Mouse (Mus musculus) gastrocnemius, postnatal 10 days (tissue): ENCODE data around the gene Uevld. TPM values are rescaled to one million over a fixed set of nuclear protein-coding genes. Genes with fewer than 3 reads are reported as not detected.
"Not testable (repeated sequence)": the region's sequence is repeated elsewhere in the genome, so short reads cannot be mapped to it uniquely, and the experiment has no call there.

Experiments
- DNase-seq: peaks from one replicate; pipeline ENCODE4 v3.0.0; 2021; ENCODE audit warnings: mixed read lengths
- long read RNA-seq, 2 experiments: library from polyadenylated mRNA; stranded (forward); transcript quantifications; one replicate each; pipeline ENCODE4 v2.0.0; 2021
- total RNA-seq, 2 experiments: library from RNA; stranded (reverse); gene quantifications; 2 replicates each; pipeline ENCODE4 v1.2.3; 2021

Uevld gene
- 10 to 100 TPM; 11.5 to 14.9 TPM for total RNA-seq
- long read RNA-seq, experiment 1, full-length matches to known transcripts: 5 of 10 reads
- long read RNA-seq, experiment 1, partial matches to known transcripts: 2 of 10 reads
- long read RNA-seq, experiment 1, other reads (novel, unspliced or antisense): 3 of 10 reads
- long read RNA-seq, experiment 2, full-length matches to known transcripts: 6 of 7 reads
- long read RNA-seq, experiment 2, partial matches to known transcripts: 0 of 7 reads
- long read RNA-seq, experiment 2, other reads (novel, unspliced or antisense): 1 of 7 reads

DNA sequence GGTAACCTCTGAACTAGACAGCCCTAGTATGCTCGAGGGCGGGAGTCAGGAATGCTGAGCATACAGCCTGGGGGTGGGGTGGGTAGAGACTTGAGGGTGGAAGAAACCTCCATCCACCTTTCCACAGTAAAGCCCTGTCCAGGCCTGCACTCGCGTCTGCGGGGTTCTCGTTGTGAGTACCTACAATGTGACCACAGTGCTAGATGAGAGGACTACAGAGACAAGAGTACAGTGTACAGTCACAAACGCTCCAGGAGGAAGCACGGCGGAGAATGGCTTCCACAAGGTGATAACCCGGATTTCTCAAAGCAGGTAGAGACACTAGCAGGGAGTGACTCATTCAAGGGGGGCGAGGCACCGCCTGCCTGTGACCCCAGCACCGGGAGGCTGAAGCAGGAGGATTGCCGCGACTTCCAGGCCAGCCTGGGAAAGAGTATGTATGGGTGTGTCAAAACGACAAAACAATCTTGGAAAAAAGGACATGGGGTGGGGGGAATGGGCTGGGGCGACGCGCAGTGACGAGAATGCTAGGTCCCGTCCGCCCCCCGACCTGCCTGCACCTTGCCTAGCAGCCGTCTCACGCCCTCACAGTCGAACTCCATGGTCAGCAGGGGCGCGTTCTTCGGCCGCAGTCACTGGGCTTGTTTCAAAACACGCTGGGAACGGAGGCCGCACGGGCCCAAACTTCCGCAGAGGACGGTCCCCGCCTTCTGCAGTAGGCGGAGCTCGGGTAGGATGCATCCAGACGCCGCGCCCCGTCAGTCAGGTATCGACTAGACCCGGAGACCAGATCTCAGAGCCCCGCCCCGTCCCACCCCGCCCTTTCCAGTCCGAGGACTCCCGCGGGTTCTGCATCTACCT is at the start of gene Uevld:
Uevld (minus strand) TSS at position 697 of the 861 bp plus-strand sequence.
- peak; percentile 93 for DNase-seq

DNA sequence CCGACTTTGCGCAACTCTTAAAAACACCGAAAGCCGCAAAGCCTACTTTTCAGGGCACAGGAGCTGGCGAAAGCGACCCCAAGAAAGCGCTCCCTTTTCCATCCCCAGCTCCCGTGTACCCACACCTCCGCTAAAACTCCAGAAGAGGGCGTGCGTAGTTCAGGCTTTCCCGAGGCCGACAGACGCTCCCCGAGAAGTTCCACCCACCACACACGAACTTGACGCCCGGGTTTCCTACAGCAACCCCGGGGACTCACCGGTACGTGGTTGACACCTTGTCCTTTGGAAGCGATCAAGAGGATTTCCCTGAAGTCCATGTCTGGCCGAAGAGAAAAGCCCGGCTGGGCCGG is 49.5 kb upstream of the Uevld start:
- DNase-seq: no peak

DNA sequence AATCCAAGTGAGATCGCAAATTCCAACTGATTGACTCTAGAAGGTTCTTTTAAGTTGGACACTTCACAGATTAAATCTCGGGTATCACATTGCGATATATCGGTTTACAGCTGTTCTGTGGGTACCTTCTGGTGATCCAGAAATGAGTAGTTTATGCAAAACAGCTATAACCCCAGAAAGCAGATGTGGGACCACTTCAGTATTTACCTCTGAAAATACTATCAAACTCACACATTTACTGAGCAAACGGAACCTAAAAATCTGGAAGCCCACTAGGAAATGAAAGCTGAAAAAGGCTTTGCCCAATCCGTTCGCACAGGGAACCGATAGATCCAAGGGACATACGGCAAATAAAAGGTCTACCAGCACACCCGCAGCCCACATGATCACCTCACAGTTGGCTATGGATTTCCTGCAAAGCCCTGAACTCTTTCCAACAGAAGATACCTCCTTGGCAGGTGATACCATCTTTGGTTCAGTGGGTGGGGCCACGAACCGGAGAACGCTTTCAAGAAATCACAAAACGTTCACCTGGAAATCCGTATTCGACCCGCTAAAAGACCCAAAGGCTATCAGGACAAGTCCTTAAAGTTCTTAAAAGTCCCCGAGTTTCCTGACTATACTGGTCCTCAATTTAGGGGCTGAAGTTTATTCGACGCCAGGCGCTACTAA is 48.9 kb upstream of the Uevld start:
- DNase-seq: no peak

DNA sequence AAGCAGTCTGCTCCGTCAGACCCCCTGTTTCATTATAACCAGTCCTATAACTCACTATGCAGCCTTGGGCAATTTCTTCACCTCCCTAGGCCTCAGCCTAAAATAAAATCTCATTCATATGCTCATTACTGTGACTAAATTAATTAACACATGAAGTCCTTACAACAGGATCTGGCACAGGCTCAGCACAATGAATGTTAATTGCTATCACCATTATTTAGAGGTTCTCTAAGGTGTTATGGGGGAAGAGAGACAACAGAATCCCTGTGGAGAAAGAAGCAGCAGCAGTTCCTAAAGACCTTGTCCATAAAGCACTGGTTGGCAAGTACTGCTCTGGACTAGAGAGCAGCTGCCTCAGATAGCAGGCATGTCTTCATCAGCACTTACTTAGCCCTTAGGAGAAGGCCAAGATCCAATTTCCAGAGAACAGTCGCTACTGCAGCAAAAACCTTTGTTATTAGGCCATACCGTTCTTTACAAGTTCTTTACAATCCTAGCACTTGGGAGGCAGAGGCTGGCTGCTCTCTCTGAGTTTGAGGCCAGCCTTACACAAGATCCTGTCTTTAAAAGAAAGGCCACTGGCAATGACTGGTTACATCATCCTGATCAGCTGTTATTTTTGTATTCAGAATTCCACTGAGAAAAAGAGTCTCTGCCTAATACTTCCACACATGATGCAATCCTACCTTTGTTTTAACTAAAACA is 45.2 kb upstream of the Uevld start:
- no peak for DNase-seq

DNA sequence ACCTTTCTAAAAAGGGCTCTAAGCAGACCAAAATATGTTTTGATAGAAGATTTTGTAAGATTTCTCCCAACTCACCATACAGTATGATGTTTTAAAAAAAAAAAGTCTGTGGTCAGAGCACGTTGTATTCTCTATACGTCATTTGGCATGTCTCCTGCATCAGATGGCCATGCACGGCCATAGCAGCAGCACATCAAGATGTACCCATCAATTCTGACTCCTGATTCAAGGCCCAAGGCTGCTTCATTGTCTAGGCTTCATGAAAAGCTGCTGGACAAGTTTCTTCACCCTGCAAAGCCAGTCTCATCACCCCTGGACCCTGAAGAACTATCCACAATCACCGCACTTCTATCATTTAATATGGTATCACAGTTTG is 43.6 kb upstream of the Uevld start:
- no peak for DNase-seq

DNA sequence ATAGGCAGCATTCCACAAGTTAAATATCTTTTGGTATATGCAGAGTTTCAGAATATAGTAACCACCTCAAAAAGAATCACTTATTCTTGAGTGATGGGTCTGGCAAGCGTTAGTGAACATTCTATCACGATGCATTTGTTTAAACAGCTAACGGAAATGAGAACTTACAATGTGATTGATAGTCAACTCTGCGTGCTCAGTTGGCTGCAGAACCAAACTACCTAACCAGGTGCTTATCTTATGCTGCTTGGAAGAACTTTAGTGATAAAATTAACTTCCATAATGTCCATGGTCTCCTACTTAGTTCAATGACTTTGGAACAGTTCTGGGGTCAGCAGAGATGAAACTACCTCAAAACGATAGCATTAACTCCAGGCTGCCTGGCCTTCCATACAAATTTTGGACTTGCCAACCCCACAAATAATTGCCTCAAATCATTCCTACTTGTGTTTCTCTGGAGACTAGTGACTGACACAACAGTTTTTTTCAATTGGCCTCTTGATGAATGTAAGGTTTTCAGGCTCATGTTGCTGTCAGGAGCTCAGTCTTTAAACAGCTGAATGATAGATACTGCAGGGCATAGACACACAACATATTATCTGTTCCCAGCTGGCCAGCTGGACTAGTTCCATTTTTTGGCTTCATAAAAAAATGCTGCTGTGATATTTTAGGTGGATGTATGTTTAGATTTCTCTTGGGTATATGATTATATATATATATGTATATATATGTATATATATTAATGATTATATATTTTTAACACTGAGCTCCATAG is 43.0 kb upstream of the Uevld start:
- no peak for DNase-seq

DNA sequence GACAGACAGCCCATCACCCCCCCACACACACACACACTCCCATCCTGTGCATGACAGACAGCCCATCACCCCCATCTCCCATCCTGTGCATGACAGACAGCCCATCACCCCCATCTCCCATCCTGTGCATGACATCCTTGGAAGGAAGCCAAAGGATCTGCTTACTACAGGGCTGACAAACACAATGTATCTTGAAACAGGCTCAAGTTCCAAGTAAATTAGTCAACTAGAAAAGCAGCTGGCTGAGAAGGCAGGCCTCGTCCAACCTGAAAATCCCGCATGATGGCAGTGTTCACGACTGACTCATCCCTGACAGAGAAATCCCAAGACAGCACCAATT is 42.3 kb upstream of the Uevld start:
- no peak for DNase-seq

DNA sequence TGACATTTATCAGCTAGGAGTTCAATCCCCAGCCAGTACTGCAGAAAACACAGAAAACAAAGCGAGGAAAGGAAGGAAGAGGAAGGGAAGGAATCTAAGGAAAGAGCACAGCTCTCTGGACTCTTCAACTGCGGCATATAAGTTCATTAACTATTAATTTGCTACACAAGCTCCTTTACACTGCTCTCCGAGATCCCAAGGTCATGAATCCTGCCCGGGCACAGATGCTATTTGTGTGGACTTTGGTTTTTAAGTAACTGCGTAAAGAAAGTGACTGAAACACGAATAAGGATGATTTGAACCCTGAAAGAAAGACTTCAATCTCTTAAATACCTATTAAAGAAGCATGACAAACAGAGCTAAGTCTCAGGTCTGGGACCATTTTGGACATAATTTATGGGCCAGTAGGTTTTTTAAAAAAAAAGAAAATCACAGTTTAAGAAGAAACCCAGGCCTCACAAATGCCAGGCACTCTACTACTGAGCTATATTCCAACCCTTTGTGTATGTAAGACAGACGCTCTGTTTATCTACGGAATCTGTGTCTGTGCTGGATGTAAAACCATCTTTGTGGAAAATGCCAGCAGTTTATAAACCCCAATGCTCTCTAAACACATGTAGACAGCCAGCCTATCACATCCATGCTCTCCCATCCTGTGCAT is 41.8 kb upstream of the Uevld start:
- DNase-seq: no peak

DNA sequence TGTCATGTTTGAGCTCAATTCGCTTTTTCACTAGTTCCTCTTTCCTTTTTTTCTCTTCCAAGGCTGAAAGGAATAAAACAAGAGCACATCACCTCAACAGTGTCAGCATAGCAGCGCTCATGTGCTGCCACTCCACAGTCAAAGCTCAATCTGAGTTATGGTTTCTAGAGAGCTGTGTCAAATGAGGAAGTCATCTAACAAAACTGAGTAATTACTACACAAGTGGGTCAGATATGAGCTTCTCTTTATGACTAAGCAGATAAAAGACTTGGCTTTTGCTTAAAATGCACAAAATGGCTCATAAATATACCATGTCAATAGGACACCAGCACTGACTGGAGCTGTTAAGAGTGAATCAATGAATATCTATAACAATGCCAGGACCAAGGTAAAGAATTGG is 40.6 kb upstream of the Uevld start:
- DNase-seq: no peak

DNA sequence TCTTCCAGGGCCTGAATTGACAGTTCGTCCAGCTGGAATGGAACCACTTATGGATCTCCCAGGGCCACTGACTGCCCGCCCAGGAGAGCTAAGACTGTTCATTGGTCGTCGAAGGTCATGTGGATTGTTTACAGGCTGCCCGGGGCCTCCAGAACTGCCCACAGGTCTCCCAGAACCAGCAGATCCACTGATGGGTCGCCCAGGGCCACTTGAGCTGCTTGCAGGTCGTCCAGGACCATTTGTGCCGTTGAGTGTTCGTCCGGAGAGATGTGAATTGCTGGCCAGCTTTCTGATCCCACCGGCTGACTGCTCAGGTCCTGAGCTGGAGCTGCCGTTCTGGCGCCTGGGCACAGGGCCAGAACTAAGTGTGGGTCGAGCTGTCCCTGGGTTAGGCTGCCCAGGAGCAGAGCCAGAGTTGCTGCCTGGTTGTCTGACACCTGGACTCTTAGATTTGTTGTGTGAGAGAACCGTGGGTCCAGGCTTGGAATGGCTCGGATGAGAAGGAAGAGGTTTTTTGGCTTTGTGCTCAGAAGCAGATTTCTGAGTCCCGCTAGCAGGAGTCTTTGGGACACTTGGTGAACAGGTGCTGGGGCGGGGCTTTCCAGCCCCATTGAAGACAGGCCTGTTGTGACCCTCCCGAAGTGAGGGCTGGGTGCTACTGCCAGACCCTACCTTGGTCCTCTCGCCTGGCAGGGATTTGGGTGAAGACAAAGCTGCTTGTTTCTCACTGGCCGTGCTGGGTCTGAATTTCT is 39.5 kb upstream of the Uevld start:
- DNase-seq: peak; percentile 39

DNA sequence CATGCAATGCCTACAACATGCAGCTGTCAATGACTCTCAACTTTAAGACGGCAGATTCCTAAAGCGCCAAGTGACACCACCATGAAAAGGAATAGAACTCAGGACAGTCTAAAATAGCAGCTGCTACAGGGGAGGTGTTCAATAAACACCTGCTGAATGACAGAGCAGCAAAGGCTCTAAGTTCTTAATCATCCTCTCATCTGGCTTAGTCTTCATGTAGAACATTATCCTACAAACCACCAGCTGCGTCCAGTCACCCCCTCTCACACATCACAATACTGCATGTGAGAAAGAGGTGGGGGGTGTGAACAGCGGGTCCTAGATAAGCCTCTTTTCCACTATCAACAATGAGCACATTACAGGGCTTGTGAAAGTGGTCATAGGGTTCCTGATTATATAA is 38.7 kb upstream of the Uevld start:
- DNase-seq: no peak

DNA sequence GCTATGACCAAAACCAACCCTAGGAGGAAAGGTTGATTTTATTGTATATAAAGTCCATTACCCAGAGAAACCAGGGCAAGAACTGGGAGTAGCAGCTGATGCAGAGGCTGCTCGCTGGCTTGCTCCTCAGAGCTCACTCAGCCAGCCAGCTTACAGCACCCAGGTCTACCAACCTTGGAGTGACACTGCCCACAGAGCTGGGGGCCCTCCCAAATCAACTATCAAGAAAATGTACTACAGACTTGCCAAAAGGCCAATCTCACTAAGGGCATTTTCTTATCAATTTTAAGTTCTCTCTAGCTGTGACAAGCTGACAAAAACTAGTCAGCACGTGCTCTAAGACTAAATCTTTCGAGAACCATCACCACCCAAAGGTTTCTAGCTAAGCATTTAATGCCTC is 37.2 kb upstream of the Uevld start:
- DNase-seq: no peak

DNA sequence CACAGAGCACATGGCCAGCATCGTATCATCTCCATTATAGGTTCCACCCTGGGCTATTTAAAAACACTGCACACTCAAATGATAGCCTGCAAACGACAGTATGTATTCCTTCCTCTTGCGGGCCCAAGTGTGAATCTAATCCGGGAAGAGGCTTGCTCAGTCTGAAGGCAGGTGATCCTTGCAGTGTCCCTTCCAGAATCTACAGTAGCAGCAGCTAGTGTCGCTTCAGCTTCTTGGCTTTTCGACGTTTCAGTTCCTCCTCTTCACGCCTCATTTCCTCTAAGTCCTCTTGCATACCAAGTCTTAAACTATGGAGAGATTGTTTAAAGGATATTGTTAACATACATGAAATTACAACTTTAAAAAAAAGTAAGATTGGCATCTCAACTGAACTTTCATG is 34.8 kb upstream of the Uevld start:
- DNase-seq: no peak

DNA sequence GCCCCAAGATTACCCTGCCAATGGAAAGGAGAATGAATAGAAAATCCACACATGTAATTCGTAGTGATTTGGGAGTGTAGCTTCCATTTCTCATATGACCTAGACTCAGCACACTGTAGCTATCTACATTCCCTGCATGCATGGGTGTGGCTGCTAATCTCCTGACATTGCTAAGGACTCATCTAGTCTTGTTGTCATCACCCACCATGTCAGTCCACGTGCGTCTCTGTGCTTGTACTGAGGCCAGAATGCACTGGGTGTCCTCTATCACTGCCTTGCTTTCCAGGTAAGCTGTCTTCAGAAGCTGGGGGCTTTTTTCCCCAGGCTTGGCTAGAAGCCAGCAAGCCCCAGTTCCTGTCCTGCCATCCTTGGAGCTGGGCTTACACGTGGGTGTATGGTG is 31.1 kb upstream of the Uevld start:
- DNase-seq: not testable (repeated sequence)

DNA sequence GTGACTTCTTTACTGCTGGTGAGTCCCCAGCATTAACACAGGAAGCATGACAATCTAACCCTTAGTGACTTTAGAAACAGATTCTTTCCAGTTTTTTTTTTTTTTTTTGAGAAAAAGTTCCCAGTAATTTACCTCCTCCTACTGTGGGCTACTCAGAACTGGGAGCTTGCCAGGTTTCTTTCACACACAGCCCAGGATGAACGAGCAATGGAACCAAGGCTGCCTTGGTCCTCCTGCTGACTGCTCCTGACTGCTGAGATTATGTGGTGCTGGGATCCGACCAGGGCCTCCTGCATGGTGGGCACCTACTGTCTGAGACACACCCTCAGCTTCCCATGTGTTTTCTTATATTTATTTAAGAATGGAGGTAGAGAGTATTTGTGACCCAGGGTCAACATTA is 28.7 kb upstream of the Uevld start:
- no peak for DNase-seq

DNA sequence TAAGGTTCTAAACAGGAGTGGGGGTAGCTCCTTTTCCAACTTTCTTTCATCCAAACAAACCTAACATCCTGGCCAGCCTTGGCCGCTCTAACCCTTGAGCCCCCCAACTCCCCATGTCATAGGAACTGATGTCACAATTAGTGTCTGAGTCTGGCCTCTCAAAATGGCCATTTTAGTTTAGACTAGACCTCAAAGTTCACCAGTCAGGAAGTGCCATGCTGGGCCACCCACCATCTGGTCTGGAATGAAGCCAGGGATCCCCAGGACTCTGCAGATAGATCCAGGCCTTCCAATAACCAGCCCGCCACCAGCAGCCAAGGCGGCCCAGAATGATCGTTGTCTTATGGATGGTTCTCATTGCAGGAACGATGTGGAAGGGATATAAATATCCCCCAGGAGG is 28.3 kb upstream of the Uevld start:
- no peak for DNase-seq

DNA sequence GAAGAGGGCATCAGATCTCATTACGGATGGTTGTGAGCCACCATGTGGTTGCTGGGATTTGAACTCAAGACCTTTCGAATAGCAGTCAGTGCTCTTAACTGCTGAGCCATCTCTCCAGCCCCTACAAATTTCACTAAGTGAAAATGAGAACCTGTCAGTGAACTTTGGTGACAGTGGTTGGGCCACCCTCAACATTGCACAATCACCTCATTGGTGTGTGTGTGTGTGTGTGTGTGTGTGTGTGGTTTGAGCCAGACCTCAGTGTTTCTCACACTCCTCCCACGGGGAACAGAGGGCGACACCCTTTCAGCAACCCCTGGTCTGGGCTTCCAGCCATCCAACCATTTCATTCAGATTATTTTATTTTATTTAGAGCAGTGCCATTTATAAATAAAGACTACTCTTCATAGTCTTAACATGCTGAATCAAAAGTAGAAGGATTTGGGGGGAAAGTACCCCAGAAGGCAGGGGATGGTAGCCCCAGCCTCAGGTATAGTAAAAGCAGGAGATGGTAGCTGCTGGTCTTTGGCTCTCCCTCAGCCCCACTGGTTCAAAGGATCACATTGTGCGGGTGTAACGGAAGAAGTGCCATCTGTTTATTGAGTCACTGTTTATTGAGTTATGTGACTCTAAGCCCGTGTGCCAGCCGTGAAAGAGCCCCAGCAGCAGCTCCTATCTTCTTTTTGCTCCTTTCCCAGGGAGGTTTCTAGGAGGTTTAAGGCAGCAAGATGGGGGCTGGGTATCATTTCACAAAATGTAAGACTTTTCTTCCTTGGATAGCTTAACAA is 27.6 kb upstream of the Uevld start:
- DNase-seq: no peak

DNA sequence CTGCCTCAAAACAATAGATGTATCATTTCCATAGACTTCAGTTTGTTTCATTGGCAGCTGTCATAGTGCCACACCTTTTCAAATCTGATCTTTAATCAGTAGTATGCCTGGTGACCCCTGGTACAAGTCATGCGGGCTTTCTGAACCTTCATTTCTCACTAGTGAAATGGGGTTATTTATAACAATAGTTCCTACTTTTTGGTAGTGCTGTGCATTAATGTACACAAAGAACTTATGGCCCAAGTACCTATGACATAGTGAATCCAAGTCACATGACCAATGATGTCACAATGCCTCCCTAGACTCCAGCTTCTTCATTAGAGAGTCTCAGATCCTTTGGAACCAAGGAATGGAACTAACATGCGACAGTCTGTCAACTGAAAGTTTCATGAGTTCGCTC is 25.0 kb upstream of the Uevld start, which contains the start of gene Gm9999:
Gm9999 (plus strand) TSS at position 301 of the 400 bp plus-strand sequence.
- DNase-seq: no peak

DNA sequence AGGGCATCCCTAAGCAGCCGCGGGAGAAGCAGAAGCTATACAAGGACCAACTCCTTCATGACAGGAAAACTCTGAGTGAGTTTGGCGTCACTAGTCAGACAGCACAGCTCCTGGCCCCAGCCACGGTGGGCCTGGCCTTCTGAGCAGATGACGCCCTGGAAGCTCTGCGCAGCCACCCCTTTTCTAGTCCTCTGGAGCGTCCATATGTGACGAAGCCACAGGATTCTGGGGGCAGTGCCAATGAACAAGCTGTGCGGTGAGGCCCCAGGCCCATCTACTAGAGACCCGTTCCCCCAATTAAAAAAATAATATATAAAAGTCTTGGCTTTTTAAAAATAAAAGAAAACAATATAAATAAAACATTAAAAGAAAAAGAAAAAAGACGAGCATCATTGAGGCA is 17.1 kb upstream of the Uevld start:
- DNase-seq: no peak

DNA sequence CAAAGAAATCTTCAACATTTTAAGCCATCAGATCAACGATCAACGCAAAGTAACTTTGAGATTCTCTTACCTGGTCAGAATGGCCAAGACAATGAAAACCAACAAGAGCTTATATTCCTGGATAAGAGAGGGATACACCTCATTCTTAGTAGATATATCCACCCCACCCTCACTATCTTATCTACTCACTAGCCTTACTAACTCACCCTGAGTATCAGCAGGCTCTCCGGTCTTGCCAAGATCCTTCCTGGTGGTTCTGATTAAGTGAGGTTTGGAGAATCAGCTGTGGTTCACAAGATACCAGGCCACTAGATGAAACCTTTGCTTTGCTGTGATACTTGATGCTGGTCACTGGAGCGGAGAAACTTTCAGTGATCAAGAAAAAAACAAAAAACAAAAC is 16.3 kb upstream of the Uevld start:
- DNase-seq: no peak
